Mouse (Mus musculus): ENCODE data around the gene Grin2b.
"Not testable (repeated sequence)": the region's sequence is repeated elsewhere in the genome, so short reads cannot be mapped to it uniquely, and the experiment has no call there.

Grin2b gene

GRCm38 (mm10) chr6:135904391-135904790 is 268.9 kb downstream of the Grin2b start:
- no peak for DNase-seq (ENCODE audit: low spot score)

DNA sequence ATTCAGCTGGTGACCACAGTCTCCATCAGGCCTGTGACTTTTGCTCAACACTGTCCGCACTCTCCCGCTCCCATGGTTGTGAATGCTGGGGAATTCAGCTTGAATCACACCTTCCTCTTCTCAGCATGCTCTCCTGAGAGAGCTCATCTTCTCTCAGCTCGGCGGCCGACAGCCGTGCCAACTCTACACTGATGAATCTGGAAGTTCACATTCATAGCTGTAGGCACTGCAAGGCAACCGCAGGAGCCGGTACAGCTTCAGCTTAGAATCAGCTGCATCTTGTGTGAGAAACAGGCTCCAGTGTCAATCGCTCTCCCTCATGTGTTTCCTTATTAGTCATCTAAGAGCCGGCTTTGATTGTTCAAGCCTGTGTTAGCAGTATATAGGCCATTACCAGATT is 272.9 kb downstream of the Grin2b start:
- DNase-seq (ENCODE audit: low spot score) = no peak

DNA sequence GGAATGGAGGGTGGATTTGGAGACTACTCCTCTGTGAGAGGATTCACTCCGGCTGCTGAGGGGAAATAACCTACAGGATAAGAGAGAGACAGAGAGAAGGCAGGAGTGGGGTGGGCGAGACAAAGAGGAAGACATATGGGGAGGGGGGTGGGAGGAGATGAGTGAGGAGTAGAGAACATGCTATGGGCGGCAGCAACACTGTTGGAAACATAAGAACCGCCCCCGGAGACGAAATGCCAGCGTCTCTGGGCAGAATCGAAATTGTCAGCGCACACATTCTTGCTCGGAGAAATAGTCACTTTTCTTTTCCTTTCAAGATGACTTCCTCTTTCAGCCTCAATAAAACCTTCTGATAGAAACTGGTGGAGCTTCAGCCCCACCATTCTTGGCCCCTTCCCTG is 274.1 kb downstream of the Grin2b start:
- no peak for DNase-seq (ENCODE audit: low spot score)

DNA sequence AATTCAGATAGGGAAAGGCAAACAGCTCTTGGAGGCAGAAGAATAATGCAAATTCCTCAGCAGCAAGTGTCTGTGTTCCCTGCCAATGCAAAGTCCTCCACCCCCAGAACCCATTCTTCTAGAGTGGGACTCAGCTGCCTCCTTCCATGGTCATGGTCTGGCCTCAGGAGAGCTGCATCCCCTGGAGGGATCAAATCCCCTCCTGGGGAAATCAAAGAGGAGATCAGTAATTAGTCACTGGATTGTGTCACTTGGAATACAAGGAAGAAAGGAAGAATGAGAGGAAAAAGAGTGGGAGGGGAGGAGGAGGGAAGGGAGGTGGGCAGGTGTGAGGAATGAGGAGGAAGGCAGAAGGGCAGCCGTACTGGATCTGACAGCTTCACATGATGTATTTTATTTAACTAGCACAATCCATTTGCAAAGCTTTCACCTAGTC is 278.5 kb downstream of the Grin2b start:
- no peak for DNase-seq (ENCODE audit: low spot score)

- no peak for DNase-seq (ENCODE audit: low spot score)
These were observed 290.7 kb downstream of the Grin2b start for GRCm38 (mm10) chr6:135882611-135883010.

- no peak for DNase-seq (ENCODE audit: low spot score)
These were observed 297.1 kb downstream of the Grin2b start for GRCm38 (mm10) chr6:135876163-135876726.

DNA sequence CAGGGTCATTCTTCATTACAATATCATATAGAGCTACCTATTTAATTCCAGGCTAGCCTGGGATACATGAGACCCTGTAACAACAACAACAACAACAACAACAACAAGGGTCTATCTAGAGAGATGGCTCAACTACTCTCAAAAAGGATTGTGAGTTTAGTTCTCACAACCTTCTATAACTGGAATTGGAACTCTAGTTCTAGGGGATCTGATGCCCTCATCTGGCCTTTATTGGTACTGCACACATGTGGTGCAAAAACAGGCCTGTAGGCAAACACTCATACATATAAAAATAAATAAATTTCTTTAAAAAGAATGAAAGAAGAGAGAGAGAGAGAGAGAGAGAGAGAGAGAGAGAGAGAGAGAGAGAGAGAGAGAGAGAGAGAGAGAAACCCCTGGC is 298.7 kb downstream of the Grin2b start:
- no peak for DNase-seq (ENCODE audit: low spot score)

DNA sequence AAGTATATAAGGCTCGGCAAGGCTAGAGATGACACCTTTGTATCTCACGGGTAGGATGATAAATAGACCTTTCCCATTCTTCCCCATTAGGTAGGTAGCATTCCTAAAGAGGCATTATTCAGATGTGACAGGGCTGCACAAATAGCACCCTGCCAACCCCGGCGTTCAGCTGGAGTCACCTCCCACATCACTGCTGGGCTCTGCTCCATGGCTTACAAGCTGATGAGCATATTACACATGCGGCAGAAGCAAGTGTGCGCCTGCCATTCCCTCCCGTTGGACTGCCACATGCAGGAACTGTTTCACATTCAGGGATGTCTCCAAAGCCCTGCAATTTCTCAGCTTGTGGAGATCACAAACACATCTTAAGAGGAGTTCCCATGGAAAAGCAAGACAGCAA is 307.5 kb downstream of the Grin2b start:
- no peak for DNase-seq (ENCODE audit: low spot score)

GRCm38 (mm10) chr6:135863965-135864364 is 309.3 kb downstream of the Grin2b start:
- DNase-seq (ENCODE audit: low spot score) = no peak

DNA sequence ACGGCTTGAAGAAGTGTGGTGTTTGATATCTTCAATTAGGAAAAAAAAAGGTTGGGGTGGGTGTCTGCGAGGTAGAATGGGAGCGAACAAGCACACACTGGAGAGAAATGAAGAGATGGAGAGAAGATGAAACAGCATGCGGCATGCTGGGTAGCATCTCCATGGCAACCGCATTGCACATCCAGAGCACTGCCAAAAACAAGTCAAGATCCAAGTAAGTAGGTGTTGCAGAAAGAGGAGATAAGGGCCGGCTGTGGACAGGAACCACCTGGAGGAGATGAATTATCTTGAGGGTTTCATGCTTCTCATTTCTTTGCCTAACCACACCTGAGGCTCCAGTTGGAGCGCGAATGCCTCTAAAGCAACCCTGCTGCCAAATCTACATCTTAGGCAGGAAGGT is 313.8 kb downstream of the Grin2b start:
- DNase-seq (ENCODE audit: low spot score) = no peak

GRCm38 (mm10) chr6:135854173-135854591 is 319.1 kb downstream of the Grin2b start:
- DNase-seq (ENCODE audit: low spot score) = no peak

GRCm38 (mm10) chr6:135843755-135844154 is 329.6 kb downstream of the Grin2b start:
- DNase-seq (ENCODE audit: low spot score) = no peak

- no peak for DNase-seq (ENCODE audit: low spot score)
These were observed 337.0 kb downstream of the Grin2b start for GRCm38 (mm10) chr6:135836353-135836752.

DNA sequence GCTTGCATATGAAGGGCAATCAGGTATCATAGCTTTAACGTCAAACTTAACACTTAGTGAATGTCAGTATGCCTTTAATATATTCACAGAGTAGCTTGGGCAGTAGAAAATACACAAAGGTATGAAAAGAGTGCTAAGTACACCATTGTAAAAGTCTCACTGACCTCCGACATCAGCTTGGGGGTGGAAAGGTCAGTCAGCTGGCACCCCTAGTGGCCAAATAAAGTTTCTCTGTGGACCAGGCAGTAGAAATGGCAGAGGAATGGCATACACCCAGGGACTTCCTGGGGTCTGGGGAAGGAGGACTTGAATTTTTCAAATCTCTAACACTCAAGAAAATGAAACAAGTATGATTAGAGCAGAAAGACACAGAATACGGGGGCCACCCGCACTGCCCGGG is 339.8 kb downstream of the Grin2b start:
- DNase-seq (ENCODE audit: low spot score) = no peak

- DNase-seq (ENCODE audit: low spot score) = no peak
These were observed 341.3 kb downstream of the Grin2b start for GRCm38 (mm10) chr6:135832041-135832440.

- DNase-seq (ENCODE audit: low spot score) = no peak
These were observed 342.3 kb downstream of the Grin2b start for GRCm38 (mm10) chr6:135831032-135831431.

DNA sequence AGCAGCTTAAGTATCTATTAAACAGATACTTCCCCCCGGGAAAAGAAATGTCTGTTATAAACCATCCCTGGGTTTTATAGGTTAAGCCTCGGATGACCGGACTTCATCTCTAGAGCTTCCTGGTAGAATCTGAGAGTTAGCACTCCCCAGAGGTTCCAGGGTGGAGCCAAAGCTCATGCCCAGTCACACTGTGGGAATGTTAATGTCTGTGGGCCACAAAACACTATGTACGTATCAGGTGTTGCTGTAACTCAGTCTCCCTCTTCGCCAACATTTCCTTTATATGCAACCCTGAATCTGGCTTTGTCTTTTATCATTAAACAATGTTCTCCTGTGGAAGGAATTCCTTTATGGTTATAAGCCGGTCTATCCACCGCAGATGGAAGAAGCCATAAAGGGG is 343.9 kb downstream of the Grin2b start:
- no peak for DNase-seq (ENCODE audit: low spot score)

- DNase-seq (ENCODE audit: low spot score) = no peak
These were observed 344.3 kb downstream of the Grin2b start for GRCm38 (mm10) chr6:135828976-135829375.

DNA sequence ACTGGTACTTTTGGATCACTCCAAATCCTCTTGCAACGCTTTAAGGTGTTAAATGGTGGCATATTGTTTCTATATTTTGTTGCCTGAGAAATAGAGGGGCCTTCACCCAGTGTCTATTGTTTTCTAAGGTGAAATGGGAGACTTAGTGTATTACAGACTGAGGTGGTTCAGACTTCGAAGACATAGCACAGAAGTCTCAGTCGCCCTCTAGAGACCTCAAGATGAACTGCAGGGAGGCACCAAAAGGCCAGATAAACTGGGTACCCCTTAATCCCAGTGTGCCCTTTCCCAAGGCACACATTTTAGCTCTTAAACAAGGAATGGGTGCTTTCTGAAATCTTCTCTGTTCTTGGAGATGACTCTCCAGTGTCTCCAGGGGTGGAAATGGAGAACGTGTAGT is 345.4 kb downstream of the Grin2b start:
- DNase-seq (ENCODE audit: low spot score) = no peak

GRCm38 (mm10) chr6:135827317-135827716 is 346.0 kb downstream of the Grin2b start:
- no peak for DNase-seq (ENCODE audit: low spot score)

DNA sequence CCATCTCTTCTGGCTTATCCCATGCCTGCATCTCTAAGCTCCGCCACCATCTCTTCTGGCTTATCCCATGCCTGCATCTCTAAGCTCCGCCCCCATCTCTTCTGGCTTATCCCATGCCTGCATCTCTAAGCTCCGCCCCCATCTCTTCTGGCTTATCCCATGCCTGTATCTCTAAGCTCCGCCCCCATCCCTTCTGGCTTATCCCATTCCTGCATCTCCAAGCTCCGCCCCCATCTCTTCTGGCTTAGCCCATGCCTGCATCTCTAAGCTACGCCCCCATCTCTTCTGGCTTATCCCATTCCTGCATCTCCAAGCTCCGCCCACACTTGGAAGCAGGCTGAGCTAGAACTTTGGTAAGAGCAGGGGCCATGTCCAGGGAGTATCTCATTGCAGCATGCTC is 346.5 kb downstream of the Grin2b start:
- DNase-seq (ENCODE audit: low spot score) = not testable (repeated sequence)

GRCm38 (mm10) chr6:135817391-135817790 is 355.9 kb downstream of the Grin2b start:
- DNase-seq (ENCODE audit: low spot score) = no peak

- no peak for DNase-seq (ENCODE audit: low spot score)
These were observed 359.6 kb downstream of the Grin2b start for GRCm38 (mm10) chr6:135813755-135814154.

DNA sequence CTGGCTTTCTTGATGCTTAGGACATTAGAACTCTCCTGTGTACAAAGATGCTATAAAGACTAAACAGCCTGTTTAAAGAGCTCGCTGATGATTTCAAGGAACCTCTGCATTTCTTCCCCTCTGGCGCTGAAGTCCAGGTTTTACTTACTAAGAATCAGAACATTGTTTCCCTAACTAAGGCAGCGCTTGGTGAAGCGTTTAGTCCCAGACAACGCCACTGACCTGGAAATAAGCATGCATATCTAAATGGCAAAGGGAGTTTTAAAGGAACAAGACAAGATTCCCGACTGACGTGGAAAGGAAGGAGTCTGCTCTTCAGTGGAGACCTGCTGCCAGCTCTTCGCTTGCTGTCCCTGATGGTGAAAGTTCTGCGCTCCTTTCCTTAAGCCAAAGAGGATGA is 367.9 kb downstream of the Grin2b start:
- no peak for DNase-seq (ENCODE audit: low spot score)

GRCm38 (mm10) chr6:135799949-135800348 is 373.4 kb downstream of the Grin2b start:
- no peak for DNase-seq (ENCODE audit: low spot score)

Measured in MN1 (cell line).